Mouse (Mus musculus) forebrain, embryonic 14.5 days (tissue): ENCODE data around the gene Pdcd5. TPM values are rescaled to one million over a fixed set of nuclear protein-coding genes. Genes with fewer than 3 reads are reported as not detected.

Source experiments
- ATAC-seq: fragments of 200-750 bp; cut with Nextera tagmentation; 2 replicates; pipeline ENCODE4 v1.8.0; 2017; ENCODE audit warnings: mild to moderate bottlenecking, moderate library complexity
- DNase-seq: peaks from one replicate; pipeline ENCODE4 v3.0.0-alpha.2; 2015; ENCODE audit warnings: low spot score
- H3K27ac ChIP-seq: fragments of 300-500 bp; sonication (generic); 2 replicates; pipeline ENCODE4 v1.5.1; 2014; ENCODE audit warnings: low read depth, mild to moderate bottlenecking, control low read depth, low read length, moderate library complexity
- H3K27me3 ChIP-seq: fragments of 300-500 bp; sonication (generic); replicated peaks from 2 replicates; pipeline ENCODE4 v1.6.1; 2014; ENCODE audit warnings: low read length, control low read depth, mixed read lengths; ENCODE audit not compliant: control insufficient read depth, insufficient read depth
- H3K36me3 ChIP-seq: fragments of 300-500 bp; sonication (generic); 2 replicates; pipeline ENCODE4 v1.6.1; 2014; ENCODE audit warnings: low read length, control low read depth; ENCODE audit not compliant: control insufficient read depth, insufficient read depth
- H3K4me1 ChIP-seq: fragments of 300-500 bp; sonication (generic); 2 replicates; pipeline ENCODE4 v1.6.1; 2014; ENCODE audit warnings: antibody characterized with exemption, low read length, control low read depth; ENCODE audit not compliant: control insufficient read depth, insufficient read depth
- H3K4me2 ChIP-seq: fragments of 300-500 bp; sonication (generic); 2 replicates; pipeline ENCODE4 v1.6.1; 2014; ENCODE audit warnings: mild to moderate bottlenecking, control low read depth, low read length
- H3K4me3 ChIP-seq: fragments of 300-500 bp; sonication (generic); 2 replicates; pipeline ENCODE4 v1.5.1; 2014; ENCODE audit warnings: low read depth, low read length, control low read depth
- H3K9ac ChIP-seq: fragments of 300-500 bp; sonication (generic); 2 replicates; pipeline ENCODE4 v1.6.1; 2014; ENCODE audit warnings: mild to moderate bottlenecking, low read length, control low read depth, moderate library complexity
- H3K9me3 ChIP-seq: fragments of 300-500 bp; sonication (generic); replicated peaks from 2 replicates; pipeline ENCODE4 v1.6.1; 2016; ENCODE audit warnings: low read length, control low read depth, mixed read lengths; ENCODE audit not compliant: control insufficient read depth
- whole genome bisulfite sequencing: fragments of 180-500 bp; shearing (Covaris S2); extraction: QIAGEN DNeasy Blood & Tissue Kit; methylation state at CpG from one replicate; pipeline ENCODE4 v1.1.7; 2014; 5-methylcytosine and 5-hydroxymethylcytosine counted together
- polyA plus RNA-seq: library from polyadenylated mRNA; unstranded; fragments of >200 nt; fragmentation: Nextera tagmentation; extraction: Ambion mirVana; gene quantifications from 2 replicates; pipeline ENCODE4 v1.2.1, GENCODE M21; 2014

Gene Pdcd5
- polyA plus RNA-seq, 1 experiment from 2014 or later, result 268 TPM

GRCm38 (mm10) chr7:35683409-35684122, 36.2 kb upstream of the Pdcd5 start:
- no peak overlapping the region for H3K4me3 ChIP-seq
- peak overlapping the region; percentile 16; the same call in 1 of the 2 replicates for H3K4me2 ChIP-seq
- no peak overlapping the region; the same call in 1 of the 2 replicates for H3K9ac ChIP-seq
- H3K27me3 ChIP-seq, result no peaks in the 10 kb centered on the region
- no peaks in the 10 kb centered on the region for H3K9me3 ChIP-seq
- 29% methylated on average over 6 of the region's 6 CpGs for WGBS
- ATAC-seq, result peak; percentile 88
- peaks cover 30% of the 10 kb centered on the region for H3K4me1 ChIP-seq
- DNase-seq, result peak; percentile 83
- peak overlapping the region; percentile 70 for H3K27ac ChIP-seq
- H3K36me3 ChIP-seq, result no peaks in the 10 kb centered on the region

- WGBS, result 84% methylated on average over 3 of the region's 3 CpGs
- DNase-seq (no peak), ATAC-seq (no peak)
- Histone ChIP-seq H3K4me1 (peaks cover 17% of the 10 kb centered on the region), H3K9ac (no peak overlapping the region), H3K36me3 (no peaks in the 10 kb centered on the region), H3K27ac (no peak overlapping the region), H3K9me3 (no peaks in the 10 kb centered on the region), H3K4me2 (no peak overlapping the region), H3K4me3 (no peak overlapping the region), H3K27me3 (no peaks in the 10 kb centered on the region)
Measured at GRCm38 (mm10) chr7:35681559-35681958, 34.2 kb upstream of the Pdcd5 start.

- no peak overlapping the region for H3K4me2 ChIP-seq
Measured at GRCm38 (mm10) chr7:35678976-35679375, 31.7 kb upstream of the Pdcd5 start.

GRCm38 (mm10) chr7:35668066-35669041, 21.0 kb upstream of the Pdcd5 start:
- 12% methylated on average over 18 of the region's 18 CpGs for WGBS
- Histone ChIP-seq H3K4me2 (0 out of 2 replicates have a peak overlapping the region, but pooled peaks have one; percentile 6), H3K36me3 (no peaks in the 10 kb centered on the region), H3K9ac (no peak overlapping the region), H3K27ac (peak overlapping the region; percentile 76), H3K4me3 (no peak overlapping the region), H3K9me3 (no peaks in the 10 kb centered on the region), H3K4me1 (peaks cover 15% of the 10 kb centered on the region), H3K27me3 (no peaks in the 10 kb centered on the region)
- DNase-seq, result peak; percentile 92
- ATAC-seq, result peak; percentile 83

More at GRCm38 (mm10) chr7:35678976-35679375, 31.7 kb upstream of the Pdcd5 start:
- 87% methylated on average over 4 of the region's 4 CpGs for WGBS
- ATAC-seq (no peak), DNase-seq (no peak)
- H3K4me3 ChIP-seq, result no peak overlapping the region
- H3K36me3 ChIP-seq, result no peaks in the 10 kb centered on the region
- H3K9ac ChIP-seq, result no peak overlapping the region
- peaks cover 7% of the 10 kb centered on the region; the same call in 1 of the 2 replicates for H3K4me1 ChIP-seq
- H3K9me3 ChIP-seq, result no peaks in the 10 kb centered on the region
- H3K27me3 ChIP-seq, result no peaks in the 10 kb centered on the region
- no peak overlapping the region for H3K27ac ChIP-seq

- Histone ChIP-seq H3K4me3 (no peak overlapping the region), H3K4me2 (no peak overlapping the region), H3K27ac (no peak overlapping the region), H3K36me3 (no peaks in the 10 kb centered on the region), H3K4me1 (peaks cover 14% of the 10 kb centered on the region), H3K9ac (peak overlapping the region; percentile 25; the same call in 1 of the 2 replicates), H3K9me3 (0 out of 2 replicates have a peak, but pooled peaks cover 2% of the 10 kb centered on the region), H3K27me3 (no peaks in the 10 kb centered on the region)
- DNase-seq (peak; percentile 43), ATAC-seq (no peak)
- WGBS, result 25% methylated on average over 16 of the region's 16 CpGs
Measured at GRCm38 (mm10) chr7:35663790-35664376, 16.6 kb upstream of the Pdcd5 start.

GRCm38 (mm10) chr7:35659173-35659572, 11.9 kb upstream of the Pdcd5 start:
- no peak overlapping the region for H3K4me2 ChIP-seq
- no peaks in the 10 kb centered on the region for H3K27me3 ChIP-seq
- no peak overlapping the region for H3K4me3 ChIP-seq
- H3K36me3 ChIP-seq, result no peaks in the 10 kb centered on the region
- no peak overlapping the region for H3K9ac ChIP-seq
- no peak for DNase-seq
- peaks cover 6% of the 10 kb centered on the region; the same call in 1 of the 2 replicates for H3K4me1 ChIP-seq
- 0 out of 2 replicates have a peak, but pooled peaks cover 2% of the 10 kb centered on the region for H3K9me3 ChIP-seq
- WGBS, result 53% methylated on average over 3 of the region's 3 CpGs
- no peak overlapping the region for H3K27ac ChIP-seq
- no peak for ATAC-seq

- H3K9me3 ChIP-seq, result 0 out of 2 replicates have a peak, but pooled peaks cover 2% of the 10 kb centered on the region
- H3K27me3 ChIP-seq, result no peaks in the 10 kb centered on the region
- H3K9ac ChIP-seq, result no peak overlapping the region
- no peak for ATAC-seq
- no peak for DNase-seq
- no peak overlapping the region for H3K4me3 ChIP-seq
- H3K36me3 ChIP-seq, result no peaks in the 10 kb centered on the region
- H3K27ac ChIP-seq, result no peak overlapping the region
- H3K4me2 ChIP-seq, result no peak overlapping the region
- WGBS, result 39% methylated on average over 6 of the region's 6 CpGs
- no peaks in the 10 kb centered on the region for H3K4me1 ChIP-seq
Measured at GRCm38 (mm10) chr7:35657829-35658228, 10.5 kb upstream of the Pdcd5 start.

GRCm38 (mm10) chr7:35651583-35652270, 4.4 kb upstream of the Pdcd5 start:
- no peaks in the 10 kb centered on the region for H3K36me3 ChIP-seq
- WGBS, result 84% methylated on average over 10 of the region's 10 CpGs
- ATAC-seq, result no peak

More at GRCm38 (mm10) chr7:35651583-35652270, 4.4 kb upstream of the Pdcd5 start:
- Histone ChIP-seq H3K27ac (no peak overlapping the region), H3K4me2 (no peak overlapping the region), H3K9ac (no peak overlapping the region), H3K27me3 (no peaks in the 10 kb centered on the region), H3K9me3 (no peaks in the 10 kb centered on the region), H3K4me1 (peaks cover under 1% of the 10 kb centered on the region; the same call in 1 of the 2 replicates), H3K4me3 (no peak overlapping the region)
- no peak for DNase-seq
